Mouse (Mus musculus) lung, postnatal 0 days (tissue): ENCODE measurements around the gene Cnot8.

Source experiments
- CTCF ChIP-seq: IDR thresholded peaks from 2 replicates; pipeline ENCODE4 v1.5.1; 2016; ENCODE audit warnings: antibody characterized with exemption, mild to moderate bottlenecking
- EP300 ChIP-seq: IDR thresholded peaks from 2 replicates; pipeline ENCODE4 v1.6.1; 2016; ENCODE audit warnings: antibody characterized with exemption, mild to moderate bottlenecking, control low read depth

DNA sequence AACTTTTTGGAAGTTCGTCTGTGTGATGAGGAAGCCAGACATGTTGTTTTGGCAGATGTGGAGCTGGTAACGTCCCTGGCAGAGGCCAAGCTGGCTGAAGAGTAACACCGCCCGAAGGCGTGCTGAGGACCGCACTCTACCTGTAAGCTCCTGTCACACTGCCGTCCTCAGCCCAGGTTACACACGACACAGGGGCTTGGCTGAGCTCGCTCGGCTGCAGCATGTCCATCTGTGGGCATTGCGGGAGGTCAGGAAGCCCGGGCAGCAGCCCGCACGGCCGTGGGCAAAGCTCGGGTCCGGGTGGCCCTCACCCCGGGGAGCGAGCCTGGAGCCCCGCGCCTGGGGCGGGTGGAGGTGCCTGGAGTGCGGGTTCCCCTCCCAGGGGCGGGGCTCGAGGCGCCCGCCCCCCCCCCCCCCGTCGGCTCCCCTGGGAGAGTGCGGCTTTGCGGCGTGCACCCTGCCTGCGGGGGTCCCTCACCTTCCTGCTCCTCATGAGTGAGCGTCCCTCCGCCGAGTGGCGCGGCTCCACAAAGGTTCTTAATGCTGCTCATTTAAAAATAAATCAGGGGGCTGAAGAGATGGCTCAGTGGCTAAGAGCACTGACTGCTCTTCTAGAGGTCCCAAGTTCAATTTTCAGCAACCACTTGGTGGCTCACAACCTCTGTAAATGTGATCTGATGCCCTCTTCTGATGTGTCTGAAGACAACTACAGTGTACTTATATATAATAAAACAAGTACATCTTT, 6.2 kb upstream of the Cnot8 start:
- TF ChIP-seq CTCF (no peak), EP300 (no peak)
